Mouse (Mus musculus): ENCODE measurements around the gene Ubtf.

DNA sequence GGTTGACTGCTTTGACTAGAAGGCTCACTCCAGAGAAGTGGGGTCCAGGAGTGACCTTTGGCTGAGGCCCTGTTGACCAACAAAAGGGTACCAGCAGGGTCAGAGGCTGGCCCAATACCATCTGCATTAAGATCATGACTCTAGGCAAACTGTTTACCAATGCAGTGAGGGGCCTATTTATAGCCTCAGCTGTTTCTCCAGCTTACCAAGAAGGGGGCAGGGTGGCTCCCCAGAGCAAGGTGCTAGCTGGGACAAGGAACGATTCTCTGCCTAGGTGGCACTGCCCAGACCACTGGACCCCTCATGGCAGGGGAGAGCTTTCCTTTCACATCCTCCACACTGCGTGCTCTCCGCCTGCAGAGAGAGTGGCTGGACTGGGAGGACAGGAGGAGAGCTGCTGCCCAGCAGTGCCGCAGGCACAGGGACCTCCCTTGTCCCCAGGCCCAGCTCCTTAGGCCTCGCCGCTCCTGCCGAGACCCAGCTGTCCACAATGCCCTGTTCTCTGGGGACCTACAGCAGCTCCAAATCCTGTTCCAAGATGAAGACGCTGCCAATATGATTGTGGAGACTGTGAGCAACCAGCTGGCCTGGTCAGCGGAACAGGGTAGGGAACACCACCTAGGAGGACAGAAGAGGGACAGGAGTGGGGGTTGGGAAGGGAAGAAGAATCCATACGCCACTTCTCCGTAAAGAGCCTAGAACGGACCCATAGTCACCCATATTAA, 50.9 kb downstream of the Ubtf start, which contains the start of gene Asb16:
- TF ChIP-seq CTCF (IDR thresholded peaks at IDR 0.05; ENCODE audit: borderline replicate concordance, insufficient read depth, low read depth, low read length) (no peak), POLR2A (IDR thresholded peaks at IDR 0.05; ENCODE audit: borderline replicate concordance, insufficient read depth, low read length) (no peak)
